14 mouse cellular contexts compared by ENCODE assay signal in the genomic region with DNA sequence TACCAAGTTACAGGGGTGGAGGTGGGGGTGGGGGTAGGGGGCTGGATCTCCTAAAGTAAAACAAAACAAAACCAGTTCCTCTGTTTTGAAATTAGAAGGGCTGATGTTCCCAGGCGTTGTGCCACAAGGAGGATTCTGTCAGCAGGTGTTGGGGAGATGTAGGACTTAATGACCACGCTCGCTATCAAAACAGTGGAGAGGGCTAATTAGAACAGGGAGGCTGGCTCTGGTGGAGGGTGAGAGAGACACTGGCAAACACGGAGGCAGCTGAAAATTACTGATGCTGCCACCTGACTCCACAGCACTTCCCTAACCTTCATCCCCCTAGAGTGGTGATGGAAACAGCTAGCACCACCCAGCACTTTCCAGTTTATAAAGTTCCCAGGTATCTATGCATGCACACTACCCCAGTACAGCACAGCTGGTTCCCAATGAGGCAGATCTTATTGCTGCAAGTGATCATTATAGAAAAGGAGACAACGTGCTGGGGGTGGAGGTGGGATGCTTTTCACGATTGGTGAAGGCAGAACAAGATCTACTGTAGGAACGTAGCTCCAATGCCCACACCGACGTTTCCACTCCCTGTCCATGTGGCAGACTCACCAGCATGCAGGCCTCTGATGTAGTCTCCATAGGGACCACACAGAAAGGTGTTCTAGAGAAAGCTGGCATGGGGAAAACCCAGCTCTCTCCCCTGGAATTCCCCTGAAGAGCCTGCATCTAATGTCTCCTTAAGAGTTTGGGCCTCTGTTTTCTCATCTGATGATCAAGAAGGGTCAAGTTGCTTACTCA.
DNase-seq lines count a peak whose midpoint lies in the region; ATAC-seq lines count a peak whose summit lies in the region.
"Had no signal": no experiment of that assay in that cellular context is flagged by ENCODE, and none has a peak within 500 bp of the region (broad histone marks: within the 10 kb centered on the region; RNA-seq: fewer than 3 reads in every experiment).

No protein-coding gene starts in this region.

- no peaks in the 10 kb centered on the region for H3K9me3 ChIP-seq in kidney, embryonic 16.5 days (ENCODE audit: low read length)
- H3K9me3 ChIP-seq in forebrain, embryonic 14.5 days (replicated peaks; ENCODE audit: control insufficient read depth, low read length) = no peaks in the 10 kb centered on the region
- H3K9me3 ChIP-seq in midbrain, embryonic 15.5 days = no peaks in the 10 kb centered on the region

- H3K27ac ChIP-seq in kidney, embryonic 16.5 days (ENCODE audit: low read length) = no peak overlapping the region
- H3K27ac ChIP-seq in forebrain, embryonic 14.5 days (ENCODE audit: low read depth, low read length) = no peak overlapping the region
- H3K27ac ChIP-seq in midbrain, embryonic 15.5 days = peak overlapping the region; percentile 17; the same call in 1 of the 2 replicates
- H3K27ac ChIP-seq: gastrocnemius, adult 2 months had no signal

- 38% methylated on average over 9 of the region's 9 CpGs for WGBS in kidney, embryonic 16.5 days
- 45% methylated on average over 9 of the region's 9 CpGs for WGBS in forebrain, embryonic 14.5 days
- 68% methylated on average over 9 of the region's 9 CpGs for WGBS in midbrain, embryonic 15.5 days

- peak; percentile 69 for ATAC-seq in kidney, embryonic 16.5 days (ENCODE audit: low FRiP score, low TSS enrichment)
- ATAC-seq in activated CD4-positive, CD25-positive, alpha-beta regulatory T cell, adult 4 months = peak; percentile 59
- peak; percentile 40; the same call in 1 of the 2 replicates for ATAC-seq in forebrain, embryonic 14.5 days
- ATAC-seq in midbrain, embryonic 15.5 days (replicated peaks) = peak; percentile 45; the same call in 1 of the 2 replicates
- ATAC-seq: Patski had no signal

- H3K4me1 ChIP-seq in kidney, embryonic 16.5 days (ENCODE audit: insufficient read depth, low read length) = peaks cover 9% of the 10 kb centered on the region
- peaks cover 8% of the 10 kb centered on the region for H3K4me1 ChIP-seq in forebrain, embryonic 14.5 days (ENCODE audit: control insufficient read depth, insufficient read depth, low read length)
- no peaks in the 10 kb centered on the region for H3K4me1 ChIP-seq in midbrain, embryonic 15.5 days
- H3K4me1 ChIP-seq: heart, embryonic 12.5 days had no signal

- H3K27me3 ChIP-seq in kidney, embryonic 16.5 days (ENCODE audit: insufficient read depth, low read length) = no peaks in the 10 kb centered on the region
- no peaks in the 10 kb centered on the region for H3K27me3 ChIP-seq in forebrain, embryonic 14.5 days (replicated peaks; ENCODE audit: control insufficient read depth, insufficient read depth, low read length)
- no peaks in the 10 kb centered on the region for H3K27me3 ChIP-seq in midbrain, embryonic 15.5 days (replicated peaks)
- H3K27me3 ChIP-seq: heart, embryonic 12.5 days; Patski had no signal

- H3K36me3 ChIP-seq in kidney, embryonic 16.5 days (ENCODE audit: insufficient read depth, low read length) = no peaks in the 10 kb centered on the region
- no peaks in the 10 kb centered on the region for H3K36me3 ChIP-seq in forebrain, embryonic 14.5 days (ENCODE audit: control insufficient read depth, insufficient read depth, low read length)
- no peaks in the 10 kb centered on the region for H3K36me3 ChIP-seq in midbrain, embryonic 15.5 days (replicated peaks)
- H3K36me3 ChIP-seq: heart, embryonic 12.5 days had no signal

- no peak for DNase-seq in kidney, adult 9 months
- DNase-seq in forebrain, embryonic 14.5 days (ENCODE audit: low spot score) = peak; percentile 52
- no peak for DNase-seq in cerebellum, adult 8-10 months
- no peak for DNase-seq in embryo, embryonic 11 days
- DNase-seq: gastrocnemius, adult 2 months; liver; lung, embryonic 14.5 days; right cerebral cortex, postnatal 25 days; thymus, postnatal 36 days had no signal

- H3K4me3 ChIP-seq in kidney, embryonic 16.5 days (ENCODE audit: low read length) = no peak overlapping the region
- H3K4me3 ChIP-seq in forebrain, embryonic 14.5 days (ENCODE audit: low read depth, low read length) = no peak overlapping the region
- no peak overlapping the region for H3K4me3 ChIP-seq in midbrain, embryonic 15.5 days
- H3K4me3 ChIP-seq: gastrocnemius, adult 2 months; heart, embryonic 12.5 days had no signal

- no peak overlapping the region for H3K9ac ChIP-seq in kidney, embryonic 16.5 days (replicated peaks; ENCODE audit: low read length)
- no peak overlapping the region for H3K9ac ChIP-seq in forebrain, embryonic 14.5 days (ENCODE audit: low read length)
- no peak overlapping the region for H3K9ac ChIP-seq in midbrain, embryonic 15.5 days
- H3K9ac ChIP-seq: heart, embryonic 12.5 days; lung, embryonic 14.5 days had no signal

- H3K4me2 ChIP-seq in kidney, embryonic 16.5 days (replicated peaks; ENCODE audit: low read depth, low read length) = no peak overlapping the region
- H3K4me2 ChIP-seq in forebrain, embryonic 14.5 days (ENCODE audit: low read length) = no peak overlapping the region
- no peak overlapping the region for H3K4me2 ChIP-seq in midbrain, embryonic 15.5 days
- H3K4me2 ChIP-seq: heart, embryonic 12.5 days; lung, embryonic 14.5 days had no signal
